Mouse (Mus musculus) lung, postnatal 0 days (tissue): ENCODE results near the gene Bend6.

ENCODE experiments used
- CTCF ChIP-seq: IDR thresholded peaks from 2 replicates; pipeline ENCODE4 v1.5.1; 2016; ENCODE audit warnings: antibody characterized with exemption, mild to moderate bottlenecking
- EP300 ChIP-seq: IDR thresholded peaks from 2 replicates; pipeline ENCODE4 v1.6.1; 2016; ENCODE audit warnings: antibody characterized with exemption, mild to moderate bottlenecking, control low read depth

GRCm38 (mm10) chr1:33803323-33803722, 104.3 kb downstream of the Bend6 start:
- no peak for TF ChIP-seq CTCF
- no peak for TF ChIP-seq EP300
